Mouse (Mus musculus) left cerebral cortex, adult 18-20 months (tissue): ENCODE measurements around the gene Spats1. TPM values are rescaled to one million over a fixed set of nuclear protein-coding genes. Genes with fewer than 3 reads are reported as not detected.

Experiments used
- total RNA-seq, 2 experiments: library from RNA; stranded (reverse); gene quantifications; 2 replicates each; pipeline ENCODE4 v1.2.3; 2021

Spats1 gene
- total RNA-seq, 2 experiments from 2014 or later, result 4.7 to 6.2 TPM

Other genes starting within 250 kb of the Spats1 start
- gene Cdc5l, start 41.7 kb downstream of the Spats1 start, total RNA-seq, result 10 to 100 TPM; 60.8 to 61.4 TPM
- 10 to 100 TPM; 24.1 to 25.6 TPM for gene Aars2, start 31.4 kb upstream of the Spats1 start, total RNA-seq
- gene Tcte1, start 48.0 kb upstream of the Spats1 start, total RNA-seq, result 1 to 10 TPM in 1 of 2 experiments, under 1 TPM in 1; 0.94 to 1.4 TPM
- 100 to 1,000 TPM; 129 to 136 TPM for gene Tmem151b, start 74.3 kb upstream of the Spats1 start, total RNA-seq
- 1 to 10 TPM; 1.8 to 2.8 TPM for gene Nfkbie, start 80.3 kb upstream of the Spats1 start, total RNA-seq
- 10 to 100 TPM; 26.0 to 30.0 TPM for gene Slc35b2, start 88.5 kb upstream of the Spats1 start, total RNA-seq
- 1,000 to 10,000 TPM; 1,506 to 1,598 TPM for gene Hsp90ab1, start 97.9 kb upstream of the Spats1 start, total RNA-seq
- 10 to 100 TPM; 21.7 to 28.0 TPM for gene Slc29a1, start 124.2 kb upstream of the Spats1 start, total RNA-seq
- not detected for gene Mymx, start 126.7 kb upstream of the Spats1 start, total RNA-seq
- gene Capn11, start 183.9 kb upstream of the Spats1 start, total RNA-seq, result under 1 TPM; 0.33 to 0.91 TPM
- gene Mrpl14, start 210.9 kb upstream of the Spats1 start, total RNA-seq, result 10 to 100 TPM; 42.0 to 45.8 TPM
- 100 to 1,000 TPM; 158 to 170 TPM for gene Tmem63b, start 211.5 kb upstream of the Spats1 start, total RNA-seq